Mouse (Mus musculus): ENCODE data around the gene Klhdc4.

The Klhdc4 gene

GRCm38 (mm10) chr8:121850018-121850417 lies 20.6 kb upstream of the Klhdc4 start:
- in situ Hi-C loops (cut with MboI, MseI): no loop called here

- in situ Hi-C loops (cut with MboI, MseI): loop anchor here (5.0 kb wide), 1 partner anchor 423 kb away; no protein-coding TSS in a partner anchor
Observed at GRCm38 (mm10) chr8:121849303-121849702, 19.9 kb upstream of the Klhdc4 start.

GRCm38 (mm10) chr8:121848495-121848894 lies 19.1 kb upstream of the Klhdc4 start:
- in situ Hi-C loops (cut with MboI, MseI): loop anchor here (5.0 kb wide), 1 partner anchor 424 kb away; no protein-coding TSS in a partner anchor

- in situ Hi-C loops (cut with MboI, MseI): loop anchor here (5.0 kb wide), 1 partner anchor 424 kb away; no protein-coding TSS in a partner anchor
Observed at GRCm38 (mm10) chr8:121847987-121848386, 18.6 kb upstream of the Klhdc4 start.

GRCm38 (mm10) chr8:121847261-121847822 lies 18.0 kb upstream of the Klhdc4 start:
- in situ Hi-C loops (cut with MboI, MseI): loop anchor here (5.0 kb wide), 1 partner anchor 425 kb away; no protein-coding TSS in a partner anchor

- in situ Hi-C loops (cut with MboI, MseI): loop anchor here (5.0 kb wide), 1 partner anchor 425 kb away; no protein-coding TSS in a partner anchor
Observed at GRCm38 (mm10) chr8:121846815-121847214, 17.4 kb upstream of the Klhdc4 start.

- in situ Hi-C loops (cut with MboI, MseI): loop anchor here (5.0 kb wide), 1 partner anchor 428 kb away; no protein-coding TSS in a partner anchor
Observed at GRCm38 (mm10) chr8:121844765-121845164, 15.4 kb upstream of the Klhdc4 start.

GRCm38 (mm10) chr8:121843184-121843733 lies 13.9 kb upstream of the Klhdc4 start:
- in situ Hi-C loops (cut with MboI, MseI): no loop called here

- in situ Hi-C loops (cut with MboI, MseI): no loop called here
Observed at GRCm38 (mm10) chr8:121842064-121842955, 12.9 kb upstream of the Klhdc4 start.

GRCm38 (mm10) chr8:121841242-121841641 lies 11.9 kb upstream of the Klhdc4 start:
- in situ Hi-C loops (cut with MboI, MseI): no loop called here

GRCm38 (mm10) chr8:121832503-121832902 lies 3.1 kb upstream of the Klhdc4 start:
- in situ Hi-C loops (cut with MboI, MseI): no loop called here

GRCm38 (mm10) chr8:121832061-121832460 lies 2.7 kb upstream of the Klhdc4 start:
- in situ Hi-C loops (cut with MboI, MseI): no loop called here

- in situ Hi-C loops (cut with MboI, MseI): no loop called here
Observed at GRCm38 (mm10) chr8:121829777-121830362, 501 bp upstream of the Klhdc4 start.

- in situ Hi-C loops (cut with MboI, MseI): no loop called here
Observed at GRCm38 (mm10) chr8:121828376-121829023, 869 bp downstream of the Klhdc4 start.

- in situ Hi-C loops (cut with MboI, MseI): no loop called here
Observed at GRCm38 (mm10) chr8:121827726-121828125, 1.6 kb downstream of the Klhdc4 start.

GRCm38 (mm10) chr8:121821770-121822169 lies 7.6 kb downstream of the Klhdc4 start:
- in situ Hi-C loops (cut with MboI, MseI): no loop called here

- in situ Hi-C loops (cut with MboI, MseI): no loop called here
Observed at GRCm38 (mm10) chr8:121821320-121821719, 8.0 kb downstream of the Klhdc4 start.

- in situ Hi-C loops (cut with MboI, MseI): no loop called here
Observed at GRCm38 (mm10) chr8:121820840-121821239, 8.5 kb downstream of the Klhdc4 start.

- in situ Hi-C loops (cut with MboI, MseI): no loop called here
Observed at GRCm38 (mm10) chr8:121818226-121818625, 11.1 kb downstream of the Klhdc4 start.

- in situ Hi-C loops (cut with MboI, MseI): no loop called here
Observed at GRCm38 (mm10) chr8:121811931-121812570, 17.3 kb downstream of the Klhdc4 start.

- in situ Hi-C loops (cut with MboI, MseI): no loop called here
Observed at GRCm38 (mm10) chr8:121811502-121811901, 17.9 kb downstream of the Klhdc4 start.
